Mouse (Mus musculus) stomach, postnatal 0 days (tissue): ENCODE results near the gene Sdhaf2.

Experiments used
- CTCF ChIP-seq: IDR thresholded peaks from 2 replicates; pipeline ENCODE4 v1.5.1; 2016; ENCODE audit warnings: antibody characterized with exemption, low read depth, mild to moderate bottlenecking, moderate library complexity
- EP300 ChIP-seq: optimal IDR thresholded peaks from 2 replicates; pipeline ENCODE3; 2016; ENCODE audit warnings: antibody characterized with exemption

- TF ChIP-seq EP300 = no peak
- TF ChIP-seq CTCF = peak; percentile 73
These were observed 5.6 kb downstream of the Sdhaf2 start for GRCm38 (mm10) chr19:10520355-10520754.
